7 mouse cellular contexts compared by ENCODE assay signal in genomic region chr3:84594894-84595676, GRCm38 (mm10). TPM values are rescaled to one million over a fixed set of nuclear protein-coding genes. Genes with fewer than 3 reads are reported as not detected.
DNase-seq lines count a peak whose midpoint lies in the region; ATAC-seq and TF ChIP-seq lines count a peak whose summit lies in the region.

No protein-coding gene starts in this region.

- H3K9ac ChIP-seq in lung, embryonic 14.5 days = 0 out of 2 replicates have a peak overlapping the region, but pooled peaks have one; percentile 4
- H3K9ac ChIP-seq in embryonic facial prominence, embryonic 12.5 days = no peak overlapping the region
- no peak overlapping the region for H3K9ac ChIP-seq in intestine, embryonic 16.5 days (ENCODE audit: low read depth, low read length)
- no peak overlapping the region for H3K9ac ChIP-seq in midbrain, embryonic 11.5 days (ENCODE audit: low read length)

- H3K4me3 ChIP-seq in lung, embryonic 14.5 days (ENCODE audit: low read depth, low read length) = peak overlapping the region; percentile 33
- peak overlapping the region; percentile 6 for H3K4me3 ChIP-seq in embryonic facial prominence, embryonic 12.5 days
- peak overlapping the region; percentile 39 for H3K4me3 ChIP-seq in intestine, embryonic 16.5 days (ENCODE audit: low read length)
- peak overlapping the region; percentile 16 for H3K4me3 ChIP-seq in midbrain, embryonic 11.5 days (ENCODE audit: low read depth, low read length)

- H3K36me3 ChIP-seq in lung, embryonic 14.5 days (ENCODE audit: insufficient read depth) = no peaks in the 10 kb centered on the region
- H3K36me3 ChIP-seq in embryonic facial prominence, embryonic 12.5 days = no peaks in the 10 kb centered on the region
- no peaks in the 10 kb centered on the region for H3K36me3 ChIP-seq in intestine, embryonic 16.5 days (ENCODE audit: control insufficient read depth, insufficient read depth, low read length)
- H3K36me3 ChIP-seq in midbrain, embryonic 11.5 days (ENCODE audit: control insufficient read depth, insufficient read depth, low read length) = no peaks in the 10 kb centered on the region

- no peaks in the 10 kb centered on the region for H3K27me3 ChIP-seq in lung, embryonic 14.5 days (ENCODE audit: insufficient read depth, low read length)
- H3K27me3 ChIP-seq in embryonic facial prominence, embryonic 12.5 days = peaks cover 2% of the 10 kb centered on the region
- H3K27me3 ChIP-seq in intestine, embryonic 16.5 days (replicated peaks; ENCODE audit: control insufficient read depth, insufficient read depth, low read length) = no peaks in the 10 kb centered on the region; the same call in 1 of the 2 replicates
- H3K27me3 ChIP-seq in midbrain, embryonic 11.5 days (ENCODE audit: control insufficient read depth, insufficient read depth, low read length) = no peaks in the 10 kb centered on the region

- no peaks in the 10 kb centered on the region for H3K9me3 ChIP-seq in lung, embryonic 14.5 days (ENCODE audit: low read depth, low read length)
- no peaks in the 10 kb centered on the region for H3K9me3 ChIP-seq in embryonic facial prominence, embryonic 12.5 days
- H3K9me3 ChIP-seq in intestine, embryonic 16.5 days (ENCODE audit: control insufficient read depth, low read length) = no peaks in the 10 kb centered on the region
- no peaks in the 10 kb centered on the region for H3K9me3 ChIP-seq in midbrain, embryonic 11.5 days (ENCODE audit: control insufficient read depth, low read length)

- no peak overlapping the region for H3K27ac ChIP-seq in lung, embryonic 14.5 days (ENCODE audit: low read depth)
- no peak overlapping the region for H3K27ac ChIP-seq in embryonic facial prominence, embryonic 12.5 days
- no peak overlapping the region for H3K27ac ChIP-seq in intestine, embryonic 16.5 days (ENCODE audit: low read length)
- H3K27ac ChIP-seq in midbrain, embryonic 11.5 days (ENCODE audit: low read depth, low read length) = no peak overlapping the region

- DNase-seq in lung, embryonic 14.5 days = peak; percentile 64
- no peak for DNase-seq in lung, postnatal 4 days
- DNase-seq in midbrain, embryonic 11.5 days (ENCODE audit: low spot score, missing footprints) = peak; percentile 91
- DNase-seq in telencephalon, adult 2 months (ENCODE audit: low read depth, low spot score) = peak; percentile 80
- DNase-seq in cerebellum, adult 11 months = no peak

- no peak for TF ChIP-seq CTCF in lung, embryonic 14.5 days (IDR thresholded peaks at IDR 0.05; ENCODE audit: low read depth)

- peak overlapping the region; percentile 63 for H3K4me2 ChIP-seq in lung, embryonic 14.5 days
- H3K4me2 ChIP-seq in embryonic facial prominence, embryonic 12.5 days (replicated peaks) = peak overlapping the region; percentile 43
- H3K4me2 ChIP-seq in intestine, embryonic 16.5 days (ENCODE audit: low read depth, low read length) = peak overlapping the region; percentile 54
- peak overlapping the region; percentile 36 for H3K4me2 ChIP-seq in midbrain, embryonic 11.5 days

- ATAC-seq in lung, embryonic 14.5 days (ENCODE audit: insufficient read depth) = no peak
- no peak for ATAC-seq in embryonic facial prominence, embryonic 12.5 days (ENCODE audit: insufficient number of reproducible peaks, insufficient read depth, low FRiP score, low TSS enrichment)
- ATAC-seq in intestine, embryonic 16.5 days = no peak
- no peak for ATAC-seq in midbrain, embryonic 11.5 days (ENCODE audit: low FRiP score)

- H3K4me1 ChIP-seq in lung, embryonic 14.5 days (ENCODE audit: insufficient read depth) = no peaks in the 10 kb centered on the region
- 0 out of 2 replicates have a peak, but pooled peaks cover 4% of the 10 kb centered on the region for H3K4me1 ChIP-seq in embryonic facial prominence, embryonic 12.5 days
- H3K4me1 ChIP-seq in intestine, embryonic 16.5 days (ENCODE audit: control insufficient read depth, insufficient read depth, low read length) = no peaks in the 10 kb centered on the region
- H3K4me1 ChIP-seq in midbrain, embryonic 11.5 days (ENCODE audit: control insufficient read depth, insufficient read depth, low read length) = peaks cover 6% of the 10 kb centered on the region; the same call in 1 of the 2 replicates

- WGBS in lung, embryonic 14.5 days = 2% methylated on average over 23 of the region's 23 CpGs
- WGBS in embryonic facial prominence, embryonic 12.5 days = 16% methylated on average over 23 of the region's 23 CpGs
- 5% methylated on average over 23 of the region's 23 CpGs for WGBS in intestine, embryonic 16.5 days
- 10% methylated on average over 23 of the region's 23 CpGs for WGBS in midbrain, embryonic 11.5 days

RNA-seq across cellular contexts. Expression of gene Tigd4, which starts 1.7 kb away (rescaled TPM):
- 0.05 and 0.07 TPM in 2 replicates for polyA plus RNA-seq in lung, embryonic 14.5 days (2014; fragmentation: Nextera tagmentation; extraction: Ambion mirVana)
- 0.12 and 0.14 TPM in 2 replicates for polyA plus RNA-seq in embryonic facial prominence, embryonic 12.5 days (2016; fragmentation: Nextera tagmentation; extraction: Ambion mirVana)
- not detected in 2 replicates for polyA plus RNA-seq in intestine, embryonic 16.5 days (2015; fragmentation: Nextera tagmentation; extraction: Ambion mirVana)
- not detected in 2 replicates for polyA plus RNA-seq in midbrain, embryonic 11.5 days (2014; fragmentation: Nextera tagmentation; extraction: Ambion mirVana)

RNA-seq across cellular contexts. Expression of gene Arfip1, which starts 12.7 kb away (rescaled TPM):
- polyA plus RNA-seq in lung, embryonic 14.5 days (2014; fragmentation: Nextera tagmentation; extraction: Ambion mirVana) = 58.2 and 58.5 TPM in 2 replicates
- 35.8 and 39.6 TPM in 2 replicates for polyA plus RNA-seq in embryonic facial prominence, embryonic 12.5 days (2016; fragmentation: Nextera tagmentation; extraction: Ambion mirVana)
- 49.0 and 50.8 TPM in 2 replicates for polyA plus RNA-seq in intestine, embryonic 16.5 days (2015; fragmentation: Nextera tagmentation; extraction: Ambion mirVana)
- polyA plus RNA-seq in midbrain, embryonic 11.5 days (2014; fragmentation: Nextera tagmentation; extraction: Ambion mirVana) = 42.6 and 44.2 TPM in 2 replicates

Comparison
In these comparisons a context has a peak if more than half of its experiments do, and no peak if none do; other contexts are left out.
1. DNase-seq: peak in lung, embryonic 14.5 days (single experiment), midbrain, embryonic 11.5 days (single experiment) and telencephalon, adult 2 months (single experiment); none in lung, postnatal 4 days (0 of 2) and cerebellum, adult 11 months (single experiment).
2. Peak in every context shown above with its lines, with median percentiles within 50 percentile points of each other: H3K4me2 ChIP-seq and H3K4me3 ChIP-seq.